Mouse (Mus musculus): ENCODE data around the gene Orm2. TPM values are rescaled to one million over a fixed set of nuclear protein-coding genes. Genes with fewer than 3 reads are reported as not detected.

Gene Orm2
- polyA plus RNA-seq, 1 experiment from 2014 or later: not detected

DNA sequence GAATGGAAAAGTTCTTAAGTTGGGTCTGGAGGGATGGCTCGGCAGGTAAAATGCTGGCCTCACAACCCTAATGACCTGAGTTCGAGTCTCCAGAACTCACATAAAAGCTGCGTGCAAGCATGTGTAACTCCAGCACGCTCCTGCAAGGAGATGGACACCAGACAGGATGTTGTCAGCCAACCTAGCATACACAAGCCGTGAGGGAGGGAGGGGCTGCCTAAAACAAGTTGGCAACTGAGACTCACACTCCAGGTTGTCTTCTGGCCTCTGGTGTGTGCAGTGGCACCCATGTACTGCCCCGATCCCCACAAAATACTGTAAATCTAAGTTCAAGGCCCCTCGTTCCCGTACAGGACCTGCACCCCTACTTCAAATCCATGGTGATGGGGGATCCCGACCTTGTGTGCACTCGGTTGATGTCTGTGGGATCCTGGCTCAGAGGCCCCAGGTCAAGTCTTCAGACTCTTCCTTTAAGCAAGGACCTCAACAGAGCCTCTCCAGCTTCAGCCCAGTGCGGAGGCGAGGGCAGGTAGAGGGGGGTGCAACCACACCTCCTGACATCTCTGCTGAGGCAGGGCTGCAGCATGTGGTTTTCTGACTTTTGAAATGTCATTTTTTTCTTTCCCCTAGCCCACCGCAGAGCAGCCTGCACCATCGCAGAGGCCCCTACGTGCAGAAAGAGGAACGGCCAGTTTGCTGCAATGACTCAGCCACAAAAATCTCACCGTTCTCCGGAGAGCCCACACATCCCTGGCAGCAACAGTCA is 38.5 kb downstream of the Orm2 start:
- Histone ChIP-seq H3K9me3 (replicated peaks; ENCODE audit: control insufficient read depth, low read length, poor library complexity, severe bottlenecking) (no peaks in the 10 kb centered on the region), H3K9ac (ENCODE audit: low read depth, low read length) (no peak overlapping the region), H3K27me3 (ENCODE audit: control insufficient read depth, insufficient read depth, low read depth, low read length) (no peaks in the 10 kb centered on the region), H3K4me2 (ENCODE audit: low read length) (no peak overlapping the region), H3K4me3 (ENCODE audit: low read depth, low read length) (no peak overlapping the region), H3K36me3 (ENCODE audit: control insufficient read depth, insufficient read depth, low read length) (no peaks in the 10 kb centered on the region), H3K27ac (ENCODE audit: low read length) (no peak overlapping the region), H3K4me1 (ENCODE audit: control insufficient read depth, insufficient read depth, low read length) (peaks cover 25% of the 10 kb centered on the region)
- no peak for ATAC-seq
- whole genome bisulfite sequencing: 93% methylated on average over 18 of the region's 18 CpGs

GRCm38 (mm10) chr4:63401620-63402019 is 39.4 kb downstream of the Orm2 start:
- no peak for ATAC-seq
- H3K27me3 ChIP-seq (ENCODE audit: control insufficient read depth, insufficient read depth, low read depth, low read length): no peaks in the 10 kb centered on the region
- WGBS: 76% methylated on average over 6 of the region's 6 CpGs
- H3K27ac ChIP-seq (ENCODE audit: low read length): no peak overlapping the region
- no peaks in the 10 kb centered on the region for H3K9me3 ChIP-seq (replicated peaks; ENCODE audit: control insufficient read depth, low read length, poor library complexity, severe bottlenecking)
- H3K4me2 ChIP-seq (ENCODE audit: low read length): no peak overlapping the region
- H3K4me1 ChIP-seq (ENCODE audit: control insufficient read depth, insufficient read depth, low read length): peaks cover 25% of the 10 kb centered on the region
- no peak overlapping the region for H3K4me3 ChIP-seq (ENCODE audit: low read depth, low read length)
- no peak overlapping the region for H3K9ac ChIP-seq (ENCODE audit: low read depth, low read length)
- H3K36me3 ChIP-seq (ENCODE audit: control insufficient read depth, insufficient read depth, low read length): no peaks in the 10 kb centered on the region

DNA sequence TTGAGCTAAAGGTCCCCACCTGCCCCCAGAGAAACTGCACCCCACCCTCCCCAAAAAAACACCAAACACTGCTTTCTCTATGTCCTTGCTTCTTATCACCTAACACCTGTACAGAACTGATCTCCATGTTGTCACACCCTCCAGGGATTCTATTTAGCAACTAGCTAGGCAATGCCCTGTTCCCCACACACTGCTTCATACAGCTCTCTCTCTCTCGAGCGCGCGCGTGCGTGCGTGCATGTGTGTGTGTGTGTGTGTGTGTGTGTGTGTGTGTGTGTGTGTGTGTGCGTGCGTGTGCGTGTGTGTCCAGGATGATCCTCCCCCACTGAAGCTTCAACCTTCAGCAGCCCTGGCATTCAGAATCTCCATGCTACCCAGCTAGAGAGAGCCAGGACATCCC is 39.8 kb downstream of the Orm2 start:
- Histone ChIP-seq H3K27ac (ENCODE audit: low read length) (no peak overlapping the region), H3K36me3 (ENCODE audit: control insufficient read depth, insufficient read depth, low read length) (no peaks in the 10 kb centered on the region), H3K27me3 (ENCODE audit: control insufficient read depth, insufficient read depth, low read depth, low read length) (no peaks in the 10 kb centered on the region), H3K9ac (ENCODE audit: low read depth, low read length) (no peak overlapping the region), H3K4me2 (ENCODE audit: low read length) (no peak overlapping the region), H3K4me3 (ENCODE audit: low read depth, low read length) (no peak overlapping the region), H3K9me3 (replicated peaks; ENCODE audit: control insufficient read depth, low read length, poor library complexity, severe bottlenecking) (no peaks in the 10 kb centered on the region), H3K4me1 (ENCODE audit: control insufficient read depth, insufficient read depth, low read length) (peaks cover 25% of the 10 kb centered on the region)
- ATAC-seq: no peak
- WGBS: 99% methylated on average over 8 of the region's 10 CpGs

DNA sequence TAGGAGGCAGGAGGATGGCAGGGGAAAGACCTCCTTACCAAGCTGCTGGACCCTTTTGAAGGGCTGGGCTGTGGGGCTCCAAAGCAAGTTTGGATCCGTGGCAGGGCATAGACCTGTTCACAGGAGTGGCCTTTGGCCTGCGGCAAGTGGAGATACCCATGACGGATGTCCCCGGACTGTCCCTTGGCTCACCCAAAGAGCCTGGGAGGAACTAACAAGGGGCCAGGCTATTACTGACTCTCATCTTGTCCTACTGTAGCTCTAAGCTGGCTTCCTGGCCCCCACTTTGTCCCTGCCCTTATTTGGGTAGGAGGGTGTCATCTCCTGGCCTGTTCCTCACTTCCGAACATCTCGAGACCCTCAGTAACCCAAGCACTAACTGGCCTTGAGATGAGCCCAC is 40.3 kb downstream of the Orm2 start:
- Histone ChIP-seq H3K4me1 (ENCODE audit: control insufficient read depth, insufficient read depth, low read length) (peaks cover 25% of the 10 kb centered on the region), H3K9ac (ENCODE audit: low read depth, low read length) (no peak overlapping the region), H3K36me3 (ENCODE audit: control insufficient read depth, insufficient read depth, low read length) (no peaks in the 10 kb centered on the region), H3K9me3 (replicated peaks; ENCODE audit: control insufficient read depth, low read length, poor library complexity, severe bottlenecking) (no peaks in the 10 kb centered on the region), H3K27me3 (ENCODE audit: control insufficient read depth, insufficient read depth, low read depth, low read length) (no peaks in the 10 kb centered on the region), H3K27ac (ENCODE audit: low read length) (peak overlapping the region; percentile 63), H3K4me2 (ENCODE audit: low read length) (peak overlapping the region; percentile 33; the same call in 1 of the 2 replicates), H3K4me3 (ENCODE audit: low read depth, low read length) (no peak overlapping the region)
- 63% methylated on average over 6 of the region's 6 CpGs for WGBS
- peak; percentile 4; the same call in 1 of the 2 replicates for ATAC-seq

- no peaks in the 10 kb centered on the region for H3K36me3 ChIP-seq (ENCODE audit: control insufficient read depth, insufficient read depth, low read length)
- peak within 1 kb of the TSS; percentile 63 for H3K27ac ChIP-seq (ENCODE audit: low read length)
- H3K9ac ChIP-seq (ENCODE audit: low read depth, low read length): no peak within 1 kb of the TSS
- H3K4me2 ChIP-seq (ENCODE audit: low read length): peak within 1 kb of the TSS; percentile 33; the same call in 1 of the 2 replicates
- peaks cover 28% of the 10 kb centered on the region for H3K4me1 ChIP-seq (ENCODE audit: control insufficient read depth, insufficient read depth, low read length)
- no peak within 1 kb of the TSS for H3K4me3 ChIP-seq (ENCODE audit: low read depth, low read length)
- no peaks in the 10 kb centered on the region for H3K9me3 ChIP-seq (replicated peaks; ENCODE audit: control insufficient read depth, low read length, poor library complexity, severe bottlenecking)
- 8% methylated on average over 17 of the region's 17 CpGs for WGBS
- H3K27me3 ChIP-seq (ENCODE audit: control insufficient read depth, insufficient read depth, low read depth, low read length): no peaks in the 10 kb centered on the region
- ATAC-seq: peak; percentile 73
Observed at GRCm38 (mm10) chr4:63403040-63403959, 41.1 kb downstream of the Orm2 start, which contains the start of gene Akna. TSS of gene Akna (minus strand) at chr4:63403354.

- ATAC-seq: no peak
- Histone ChIP-seq H3K9me3 (replicated peaks; ENCODE audit: control insufficient read depth, low read length, poor library complexity, severe bottlenecking) (no peaks in the 10 kb centered on the region), H3K4me2 (ENCODE audit: low read length) (no peak overlapping the region), H3K4me1 (ENCODE audit: control insufficient read depth, insufficient read depth, low read length) (peaks cover 34% of the 10 kb centered on the region), H3K4me3 (ENCODE audit: low read depth, low read length) (no peak overlapping the region), H3K36me3 (ENCODE audit: control insufficient read depth, insufficient read depth, low read length) (no peaks in the 10 kb centered on the region), H3K27me3 (ENCODE audit: control insufficient read depth, insufficient read depth, low read depth, low read length) (no peaks in the 10 kb centered on the region), H3K27ac (ENCODE audit: low read length) (no peak overlapping the region; the same call in 1 of the 2 replicates), H3K9ac (ENCODE audit: low read depth, low read length) (no peak overlapping the region)
- WGBS: 87% methylated on average over 7 of the region's 7 CpGs
Observed at GRCm38 (mm10) chr4:63404205-63404604, 42.0 kb downstream of the Orm2 start.

- no peak overlapping the region for H3K9ac ChIP-seq (ENCODE audit: low read depth, low read length)
- H3K36me3 ChIP-seq (ENCODE audit: control insufficient read depth, insufficient read depth, low read length): no peaks in the 10 kb centered on the region
- no peak for ATAC-seq
- whole genome bisulfite sequencing: 14% methylated on average over 7 of the region's 7 CpGs
- peaks cover 42% of the 10 kb centered on the region for H3K4me1 ChIP-seq (ENCODE audit: control insufficient read depth, insufficient read depth, low read length)
- no peak overlapping the region for H3K4me2 ChIP-seq (ENCODE audit: low read length)
- H3K27ac ChIP-seq (ENCODE audit: low read length): no peak overlapping the region
- no peaks in the 10 kb centered on the region for H3K9me3 ChIP-seq (replicated peaks; ENCODE audit: control insufficient read depth, low read length, poor library complexity, severe bottlenecking)
- H3K4me3 ChIP-seq (ENCODE audit: low read depth, low read length): no peak overlapping the region
- no peaks in the 10 kb centered on the region for H3K27me3 ChIP-seq (ENCODE audit: control insufficient read depth, insufficient read depth, low read depth, low read length)
Observed at GRCm38 (mm10) chr4:63405051-63405450, 42.8 kb downstream of the Orm2 start.

DNA sequence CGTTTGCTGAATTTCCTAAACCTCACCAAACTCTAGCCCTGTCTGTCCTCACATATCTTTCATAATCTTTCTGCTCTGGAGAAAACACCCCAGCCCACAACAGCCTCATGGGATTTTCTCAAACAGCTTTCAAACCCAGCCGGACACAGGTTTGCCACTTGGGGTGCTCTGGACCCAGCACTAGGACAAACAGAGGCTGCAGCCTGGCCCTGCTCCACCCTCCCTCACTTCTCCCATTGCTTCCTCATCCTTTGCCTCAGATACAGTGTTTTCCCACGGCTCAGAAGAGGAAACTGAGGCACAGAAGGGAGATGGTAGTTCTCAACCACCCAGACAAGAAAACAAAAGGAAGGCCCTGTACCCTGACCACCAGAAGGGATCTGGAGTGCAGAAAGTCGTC is 43.4 kb downstream of the Orm2 start:
- H3K4me3 ChIP-seq (ENCODE audit: low read depth, low read length): no peak overlapping the region
- H3K27ac ChIP-seq (ENCODE audit: low read length): no peak overlapping the region
- H3K27me3 ChIP-seq (ENCODE audit: control insufficient read depth, insufficient read depth, low read depth, low read length): no peaks in the 10 kb centered on the region
- H3K4me2 ChIP-seq (ENCODE audit: low read length): no peak overlapping the region
- WGBS: 64% methylated on average over 4 of the region's 4 CpGs
- ATAC-seq: no peak
- no peaks in the 10 kb centered on the region for H3K36me3 ChIP-seq (ENCODE audit: control insufficient read depth, insufficient read depth, low read length)
- no peak overlapping the region for H3K9ac ChIP-seq (ENCODE audit: low read depth, low read length)
- no peaks in the 10 kb centered on the region for H3K9me3 ChIP-seq (replicated peaks; ENCODE audit: control insufficient read depth, low read length, poor library complexity, severe bottlenecking)
- H3K4me1 ChIP-seq (ENCODE audit: control insufficient read depth, insufficient read depth, low read length): peaks cover 43% of the 10 kb centered on the region

- Histone ChIP-seq H3K4me3 (ENCODE audit: low read depth, low read length) (no peak overlapping the region), H3K9me3 (replicated peaks; ENCODE audit: control insufficient read depth, low read length, poor library complexity, severe bottlenecking) (no peaks in the 10 kb centered on the region), H3K36me3 (ENCODE audit: control insufficient read depth, insufficient read depth, low read length) (no peaks in the 10 kb centered on the region), H3K4me2 (ENCODE audit: low read length) (peak overlapping the region; percentile 100; the same call in 1 of the 2 replicates), H3K4me1 (ENCODE audit: control insufficient read depth, insufficient read depth, low read length) (peaks cover 36% of the 10 kb centered on the region), H3K27me3 (ENCODE audit: control insufficient read depth, insufficient read depth, low read depth, low read length) (no peaks in the 10 kb centered on the region), H3K27ac (ENCODE audit: low read length) (0 out of 2 replicates have a peak overlapping the region, but pooled peaks have one; percentile 43), H3K9ac (ENCODE audit: low read depth, low read length) (no peak overlapping the region)
- peak; percentile 15 for ATAC-seq
- WGBS: 41% methylated on average over 7 of the region's 7 CpGs
Observed at GRCm38 (mm10) chr4:63408247-63408646, 46.0 kb downstream of the Orm2 start.

All from midbrain, embryonic 16.5 days (tissue).